Mouse (Mus musculus) heart, embryonic 15.5 days (tissue): ENCODE results near the gene Acot4. TPM values are rescaled to one million over a fixed set of nuclear protein-coding genes. Genes with fewer than 3 reads are reported as not detected.
A peak's percentile ranks its signal among the peaks of the same experiment; 100 is the strongest.
"Not testable (repeated sequence)": the region's sequence is repeated elsewhere in the genome, so short reads cannot be mapped to it uniquely, and the experiment has no call there.

Experiments used
- ATAC-seq: fragments of 200-750 bp; cut with Nextera tagmentation; replicated peaks from 2 replicates; pipeline ENCODE4 v1.8.0; 2017; ENCODE audit warnings: low read depth, moderate TSS enrichment; ENCODE audit not compliant: insufficient number of reproducible peaks, insufficient read depth, low FRiP score
- H3K27ac ChIP-seq: fragments of 300-500 bp; sonication (generic); 2 replicates; pipeline ENCODE4 v1.5.1; 2015; ENCODE audit warnings: mild to moderate bottlenecking, inconsistent platforms
- H3K27me3 ChIP-seq: fragments of 300-500 bp; sonication (generic); 2 replicates; pipeline ENCODE4 v1.6.1; 2015; ENCODE audit warnings: inconsistent platforms
- H3K36me3 ChIP-seq: fragments of 300-500 bp; sonication (generic); 2 replicates; pipeline ENCODE4 v1.6.1; 2015; ENCODE audit warnings: mild to moderate bottlenecking, inconsistent platforms
- H3K4me1 ChIP-seq: fragments of 300-500 bp; sonication (generic); replicated peaks from 2 replicates; pipeline ENCODE4 v1.6.1; 2015; ENCODE audit warnings: inconsistent platforms
- H3K4me2 ChIP-seq: fragments of 300-500 bp; sonication (generic); 2 replicates; pipeline ENCODE4 v1.6.1; 2015; ENCODE audit warnings: inconsistent platforms, mild to moderate bottlenecking, moderate library complexity
- H3K4me3 ChIP-seq: fragments of 300-500 bp; sonication (generic); 2 replicates; pipeline ENCODE4 v1.5.1; 2015; ENCODE audit warnings: mild to moderate bottlenecking, inconsistent platforms
- H3K9ac ChIP-seq: fragments of 300-500 bp; sonication (generic); 2 replicates; pipeline ENCODE4 v1.6.1; 2015; ENCODE audit warnings: mild to moderate bottlenecking, inconsistent platforms
- H3K9me3 ChIP-seq: fragments of 300-500 bp; sonication (generic); replicated peaks from 2 replicates; pipeline ENCODE4 v1.6.1; 2016; ENCODE audit warnings: inconsistent platforms
- WGBS: fragments of 180-500 bp; shearing (Covaris S2); methylation state at CpG from one replicate; pipeline ENCODE4 v1.1.7; 2015; ENCODE audit warnings: mixed read lengths; 5-methylcytosine and 5-hydroxymethylcytosine counted together
- polyA plus RNA-seq: library from polyadenylated mRNA; unstranded; fragments of >200 nt; fragmentation: Nextera tagmentation; extraction: Ambion mirVana; gene quantifications from 2 replicates; pipeline ENCODE4 v1.2.1, GENCODE M21; 2015

The Acot4 gene
- polyA plus RNA-seq, 1 experiment from 2014 or later, result 0.16 TPM

DNA sequence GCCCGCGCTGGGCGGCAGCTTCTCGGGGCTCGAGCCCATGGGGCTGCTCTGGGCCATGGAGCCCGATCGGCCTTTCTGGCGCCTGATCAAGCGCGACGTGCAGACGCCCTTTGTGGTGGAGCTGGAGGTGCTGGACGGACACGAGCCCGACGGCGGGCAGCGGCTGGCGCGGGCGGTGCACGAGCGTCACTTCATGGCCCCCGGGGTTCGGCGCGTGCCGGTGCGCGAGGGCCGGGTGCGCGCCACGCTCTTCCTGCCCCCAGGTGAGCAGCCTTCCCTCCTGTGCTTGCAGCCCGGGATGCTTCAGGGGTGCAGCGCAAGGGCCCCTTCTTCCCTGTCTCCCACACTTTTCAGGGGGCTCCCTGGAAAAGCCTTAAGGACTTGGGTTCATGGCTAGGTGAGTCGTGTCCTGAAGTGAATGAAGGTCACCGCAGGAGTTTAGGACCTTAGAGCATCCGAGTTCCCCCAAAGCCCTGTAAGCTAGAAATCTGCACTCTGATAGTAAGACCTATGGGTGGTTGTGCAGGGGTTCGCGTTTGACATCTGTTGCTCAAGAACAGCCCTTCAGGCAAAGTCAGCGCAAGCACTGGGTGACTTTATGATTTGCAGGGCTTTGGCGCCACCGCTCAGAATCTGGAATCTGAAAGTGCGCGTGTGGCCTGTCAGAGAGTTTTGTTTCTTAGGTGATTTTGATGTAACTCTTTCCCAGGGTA lies 15.7 kb downstream of the Acot4 start:
- WGBS, result 2% methylated on average over 41 of the region's 46 CpGs
- no peak for ATAC-seq
- H3K27me3 ChIP-seq, result peaks cover 19% of the 10 kb centered on the region; the same call in 1 of the 2 replicates
- H3K9me3 ChIP-seq, result no peaks in the 10 kb centered on the region
- H3K27ac ChIP-seq, result no peak overlapping the region
- peak overlapping the region; percentile 54 for H3K4me3 ChIP-seq
- H3K4me2 ChIP-seq, result peak overlapping the region; percentile 94
- peaks cover 7% of the 10 kb centered on the region for H3K4me1 ChIP-seq
- H3K36me3 ChIP-seq, result no peaks in the 10 kb centered on the region
- H3K9ac ChIP-seq, result peak overlapping the region; percentile 41

DNA sequence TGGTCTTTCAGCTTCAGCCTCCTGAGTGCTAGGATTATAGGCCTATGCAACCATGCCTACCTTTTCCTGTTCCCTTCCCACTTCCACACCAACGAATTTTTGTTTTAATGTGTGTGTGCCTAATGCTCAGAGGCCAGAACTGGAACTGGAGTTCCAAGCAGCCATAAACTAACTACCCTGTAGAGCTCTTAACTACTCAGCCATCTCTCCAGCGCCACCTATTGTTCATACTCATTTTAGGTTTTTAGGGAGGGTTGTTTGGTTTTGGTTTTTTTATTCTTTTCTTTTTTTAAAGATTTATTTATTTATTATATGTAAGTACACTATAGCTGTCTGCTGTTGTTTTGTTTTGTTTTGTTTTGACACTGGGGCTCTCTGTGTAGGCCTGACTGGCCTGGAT lies 22.8 kb downstream of the Acot4 start:
- no peaks in the 10 kb centered on the region for H3K4me1 ChIP-seq
- no peak overlapping the region for H3K4me3 ChIP-seq
- H3K9ac ChIP-seq, result no peak overlapping the region
- H3K27ac ChIP-seq, result no peak overlapping the region
- ATAC-seq, result no peak
- 18% methylated on average over 2 of the region's 2 CpGs for WGBS
- no peak overlapping the region for H3K4me2 ChIP-seq
- H3K27me3 ChIP-seq, result 0 out of 2 replicates have a peak, but pooled peaks cover 4% of the 10 kb centered on the region
- H3K9me3 ChIP-seq, result no peaks in the 10 kb centered on the region
- no peaks in the 10 kb centered on the region for H3K36me3 ChIP-seq

DNA sequence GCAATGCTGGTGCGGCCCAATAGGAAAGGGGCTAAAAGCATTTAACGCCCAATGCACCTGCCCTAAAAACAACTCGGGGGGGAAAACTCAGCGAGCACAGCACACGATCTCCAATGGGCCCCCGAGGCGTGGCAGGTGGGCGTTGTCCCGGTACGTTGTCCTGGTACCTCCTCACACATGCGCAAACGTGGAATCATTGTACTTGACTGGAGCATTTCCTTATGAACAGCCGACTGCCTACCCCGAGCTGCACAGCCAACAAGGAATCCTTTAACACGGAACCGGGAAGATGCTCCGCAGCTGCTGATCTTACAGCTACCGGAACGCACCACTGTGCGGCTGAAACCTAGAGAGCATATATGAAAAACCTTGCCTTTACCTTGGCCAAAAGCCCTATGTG lies 24.2 kb downstream of the Acot4 start:
- no peak overlapping the region for H3K4me2 ChIP-seq
- no peak overlapping the region for H3K4me3 ChIP-seq
- ATAC-seq, result no peak
- H3K27me3 ChIP-seq, result peaks cover 10% of the 10 kb centered on the region
- no peak overlapping the region for H3K9ac ChIP-seq
- H3K36me3 ChIP-seq, result no peaks in the 10 kb centered on the region
- H3K27ac ChIP-seq, result no peak overlapping the region
- WGBS, result 90% methylated on average over 20 of the region's 20 CpGs
- H3K4me1 ChIP-seq, result no peaks in the 10 kb centered on the region
- H3K9me3 ChIP-seq, result no peaks in the 10 kb centered on the region

- Histone ChIP-seq H3K4me3 (no peak overlapping the region), H3K4me2 (no peak overlapping the region), H3K36me3 (no peaks in the 10 kb centered on the region), H3K27ac (no peak overlapping the region), H3K9ac (no peak overlapping the region), H3K27me3 (peaks cover 19% of the 10 kb centered on the region), H3K4me1 (no peaks in the 10 kb centered on the region), H3K9me3 (no peaks in the 10 kb centered on the region)
- WGBS, result 68% methylated on average over 5 of the region's 5 CpGs
- no peak for ATAC-seq
Observed at GRCm38 (mm10) chr12:84063228-84063627, 25.0 kb downstream of the Acot4 start.

DNA sequence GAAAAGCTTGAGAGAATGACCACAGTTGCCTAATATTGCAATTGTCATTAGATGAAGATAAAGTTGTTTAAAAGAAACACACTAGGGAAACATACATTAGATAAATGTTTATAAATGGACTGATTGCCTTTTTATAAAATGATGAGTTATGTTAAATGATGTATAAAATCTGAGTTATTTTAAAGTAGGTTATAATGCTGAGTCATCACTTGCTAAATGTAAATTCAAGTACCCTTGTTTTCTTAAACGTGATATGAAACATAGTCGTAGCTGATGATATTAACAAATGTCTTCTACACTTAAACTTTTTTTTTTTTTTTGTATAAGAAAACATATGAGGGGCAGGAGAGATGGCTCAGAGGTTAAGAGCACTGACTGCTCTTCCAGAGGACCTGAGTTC lies 25.7 kb downstream of the Acot4 start:
- Histone ChIP-seq H3K27me3 (peaks cover 25% of the 10 kb centered on the region), H3K9ac (no peak overlapping the region), H3K4me2 (no peak overlapping the region), H3K4me1 (no peaks in the 10 kb centered on the region), H3K9me3 (no peaks in the 10 kb centered on the region), H3K4me3 (no peak overlapping the region), H3K27ac (no peak overlapping the region), H3K36me3 (no peaks in the 10 kb centered on the region)
- ATAC-seq, result no peak
- WGBS, result 70% methylated on average over 2 of the region's 2 CpGs

DNA sequence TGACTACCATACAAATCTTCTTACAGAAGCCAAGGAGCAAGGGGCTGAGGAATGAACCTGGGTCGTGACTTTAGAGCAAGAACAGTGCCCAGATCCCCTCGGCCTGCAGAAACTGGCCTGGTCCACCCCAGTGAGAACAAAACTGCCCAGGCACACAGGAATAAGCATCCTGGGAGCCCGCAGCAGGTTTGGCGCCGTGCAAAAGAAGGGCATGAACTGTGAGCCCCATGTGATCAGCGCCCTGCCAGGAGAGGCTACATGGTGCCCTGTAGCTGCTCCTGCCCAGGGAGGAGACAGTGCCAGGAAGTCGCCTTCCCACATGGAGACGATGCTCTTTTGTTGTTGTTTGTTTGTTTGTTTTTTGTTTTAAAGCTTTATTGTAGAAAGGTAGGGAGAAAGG lies 26.4 kb downstream of the Acot4 start:
- Histone ChIP-seq H3K9me3 (no peaks in the 10 kb centered on the region), H3K9ac (no peak overlapping the region), H3K27ac (no peak overlapping the region), H3K4me3 (no peak overlapping the region), H3K4me1 (0 out of 2 replicates have a peak, but pooled peaks cover under 1% of the 10 kb centered on the region), H3K36me3 (no peaks in the 10 kb centered on the region), H3K4me2 (no peak overlapping the region), H3K27me3 (peaks cover 28% of the 10 kb centered on the region)
- ATAC-seq, result no peak
- 70% methylated on average over 8 of the region's 8 CpGs for WGBS

DNA sequence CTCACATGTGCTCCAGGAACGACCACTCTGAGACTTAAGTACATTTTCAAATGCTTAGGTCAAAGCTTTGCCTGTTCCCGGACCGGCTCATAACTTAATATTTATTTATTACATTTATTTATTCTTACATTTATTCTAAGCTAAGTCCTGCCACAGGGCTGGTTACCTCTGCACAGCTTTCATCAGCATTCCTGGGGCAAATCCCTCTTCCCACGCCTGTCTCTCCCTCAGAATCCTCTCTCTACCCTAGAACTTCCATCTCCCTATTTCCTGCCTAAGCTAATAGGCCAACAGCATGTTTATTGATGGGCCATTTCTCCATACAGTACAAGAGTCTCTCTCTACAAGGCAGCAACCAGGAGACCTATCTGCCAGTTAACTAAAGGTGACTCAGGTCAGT lies 29.6 kb downstream of the Acot4 start:
- Histone ChIP-seq H3K27ac (no peak overlapping the region), H3K36me3 (no peaks in the 10 kb centered on the region), H3K4me1 (0 out of 2 replicates have a peak, but pooled peaks cover 2% of the 10 kb centered on the region), H3K4me3 (no peak overlapping the region), H3K4me2 (no peak overlapping the region), H3K27me3 (peaks cover 33% of the 10 kb centered on the region), H3K9me3 (no peaks in the 10 kb centered on the region), H3K9ac (no peak overlapping the region)
- WGBS, result 72% methylated on average over 4 of the region's 4 CpGs
- no peak for ATAC-seq

GRCm38 (mm10) chr12:84068296-84068695 lies 30.1 kb downstream of the Acot4 start:
- H3K27ac ChIP-seq, result no peak overlapping the region
- no peaks in the 10 kb centered on the region for H3K36me3 ChIP-seq
- no peak for ATAC-seq
- H3K4me3 ChIP-seq, result no peak overlapping the region
- no peaks in the 10 kb centered on the region for H3K9me3 ChIP-seq
- H3K27me3 ChIP-seq, result peaks cover 33% of the 10 kb centered on the region
- H3K9ac ChIP-seq, result no peak overlapping the region
- H3K4me1 ChIP-seq, result 0 out of 2 replicates have a peak, but pooled peaks cover 2% of the 10 kb centered on the region
- 67% methylated on average over 8 of the region's 8 CpGs for WGBS
- no peak overlapping the region for H3K4me2 ChIP-seq

GRCm38 (mm10) chr12:84068986-84069385 lies 30.8 kb downstream of the Acot4 start, which contains the start of gene Acot5:
Gene Acot5 (plus strand): TSS chr12:84069325.
- H3K4me1 ChIP-seq, result 0 out of 2 replicates have a peak, but pooled peaks cover 2% of the 10 kb centered on the region
- no peak within 1 kb of the TSS for H3K27ac ChIP-seq
- H3K9me3 ChIP-seq, result no peaks in the 10 kb centered on the region
- H3K4me2 ChIP-seq, result peak within 1 kb of the TSS; percentile 81
- no peaks in the 10 kb centered on the region for H3K36me3 ChIP-seq
- ATAC-seq, result no peak
- peak within 1 kb of the TSS; percentile 48 for H3K4me3 ChIP-seq
- H3K9ac ChIP-seq, result no peak within 1 kb of the TSS; the same call in 1 of the 2 replicates
- peaks cover 33% of the 10 kb centered on the region for H3K27me3 ChIP-seq
- WGBS, result 50% methylated on average over 9 of the region's 9 CpGs

DNA sequence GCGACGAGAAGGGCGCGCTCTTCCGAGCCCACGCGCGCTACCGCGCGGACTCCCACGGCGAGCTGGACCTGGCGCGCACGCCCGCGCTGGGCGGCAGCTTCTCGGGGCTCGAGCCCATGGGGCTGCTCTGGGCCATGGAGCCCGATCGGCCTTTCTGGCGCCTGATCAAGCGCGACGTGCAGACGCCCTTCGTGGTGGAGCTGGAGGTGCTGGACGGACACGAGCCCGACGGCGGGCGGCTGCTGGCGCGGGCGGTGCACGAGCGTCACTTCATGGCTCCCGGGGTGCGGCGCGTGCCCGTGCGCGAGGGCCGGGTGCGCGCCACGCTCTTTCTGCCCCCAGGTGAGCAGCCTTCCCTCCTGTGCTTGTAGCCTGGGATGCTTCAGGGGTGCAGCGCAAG lies 31.4 kb downstream of the Acot4 start:
- Histone ChIP-seq H3K27me3 (peaks cover 33% of the 10 kb centered on the region), H3K4me2 (peak overlapping the region; percentile 81), H3K4me3 (peak overlapping the region; percentile 48)
- not testable (repeated sequence) for H3K9me3 ChIP-seq, ATAC-seq, H3K36me3 ChIP-seq, H3K9ac ChIP-seq, H3K27ac ChIP-seq, H3K4me1 ChIP-seq
- WGBS, result 1% methylated on average over 41 of the region's 52 CpGs

DNA sequence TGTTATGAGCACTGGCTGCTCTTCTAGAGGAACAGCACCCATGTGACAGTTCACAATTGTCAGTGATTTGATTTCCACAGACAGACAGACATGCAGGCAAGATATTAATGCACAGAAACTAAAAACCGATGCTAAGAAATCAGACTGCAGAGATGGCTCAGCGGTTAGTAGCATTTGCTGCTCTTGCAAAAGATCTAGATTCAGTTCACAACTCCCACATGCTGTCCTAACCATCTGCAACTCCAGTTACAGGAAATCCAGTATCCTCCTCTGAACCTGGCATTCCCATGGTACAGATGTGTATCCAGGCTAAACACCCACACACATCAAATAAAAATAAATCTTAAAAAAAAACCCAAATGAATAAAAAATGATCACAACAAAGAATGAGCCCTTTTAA lies 33.5 kb downstream of the Acot4 start:
- 85% methylated on average over 2 of the region's 2 CpGs for WGBS
- Histone ChIP-seq H3K27me3 (peaks cover 32% of the 10 kb centered on the region), H3K9me3 (no peaks in the 10 kb centered on the region), H3K9ac (no peak overlapping the region), H3K4me3 (no peak overlapping the region), H3K4me1 (0 out of 2 replicates have a peak, but pooled peaks cover 2% of the 10 kb centered on the region), H3K36me3 (no peaks in the 10 kb centered on the region), H3K27ac (no peak overlapping the region), H3K4me2 (no peak overlapping the region)
- no peak for ATAC-seq
